Mouse (Mus musculus) neural tube, embryonic 13.5 days (tissue): ENCODE measurements around the gene Prdm4. TPM values are rescaled to one million over a fixed set of nuclear protein-coding genes. Genes with fewer than 3 reads are reported as not detected.

Experiments
- ATAC-seq: fragments of 200-750 bp; cut with Nextera tagmentation; 2 replicates; pipeline ENCODE4 v1.8.0; 2017; ENCODE audit warnings: low read depth, mild to moderate bottlenecking, moderate TSS enrichment, moderate library complexity
- H3K27ac ChIP-seq: fragments of 300-500 bp; sonication (generic); replicated peaks from 2 replicates; pipeline ENCODE4 v1.5.1; 2015; ENCODE audit warnings: moderate library complexity, mild to moderate bottlenecking, inconsistent platforms
- H3K27me3 ChIP-seq: fragments of 300-500 bp; sonication (generic); 2 replicates; pipeline ENCODE4 v1.6.1; 2015; ENCODE audit warnings: mild to moderate bottlenecking, inconsistent platforms
- H3K36me3 ChIP-seq: fragments of 300-500 bp; sonication (generic); 2 replicates; pipeline ENCODE4 v1.6.1; 2015; ENCODE audit warnings: mild to moderate bottlenecking, inconsistent platforms
- H3K4me1 ChIP-seq: fragments of 300-500 bp; sonication (generic); replicated peaks from 2 replicates; pipeline ENCODE4 v1.6.1; 2015; ENCODE audit warnings: inconsistent platforms
- H3K4me2 ChIP-seq: fragments of 300-500 bp; sonication (generic); 2 replicates; pipeline ENCODE4 v1.6.1; 2015; ENCODE audit warnings: inconsistent platforms, mild to moderate bottlenecking, moderate library complexity
- H3K4me3 ChIP-seq: fragments of 300-500 bp; sonication (generic); 2 replicates; pipeline ENCODE4 v1.5.1; 2015; ENCODE audit warnings: mild to moderate bottlenecking, inconsistent platforms
- H3K9ac ChIP-seq: fragments of 300-500 bp; sonication (generic); 2 replicates; pipeline ENCODE4 v1.6.1; 2015; ENCODE audit warnings: moderate library complexity, mild to moderate bottlenecking, inconsistent platforms
- H3K9me3 ChIP-seq: fragments of 300-500 bp; sonication (generic); 2 replicates; pipeline ENCODE4 v1.6.1; 2016; ENCODE audit warnings: inconsistent platforms
- WGBS: fragments of 180-500 bp; shearing (Covaris S2); methylation state at CpG from one replicate; pipeline ENCODE4 v1.1.7; 2015; 5-methylcytosine and 5-hydroxymethylcytosine counted together
- polyA plus RNA-seq: library from polyadenylated mRNA; unstranded; fragments of >200 nt; fragmentation: Nextera tagmentation; extraction: Ambion mirVana; gene quantifications from 2 replicates; pipeline ENCODE4 v1.2.1, GENCODE M21; 2015

Prdm4 gene
- polyA plus RNA-seq, 1 experiment from 2014 or later = 23.9 TPM

- H3K27me3 ChIP-seq = peaks cover 16% of the 10 kb centered on the region
- no peaks in the 10 kb centered on the region for H3K9me3 ChIP-seq
- 88% methylated on average over 11 of the region's 11 CpGs for WGBS
Measured at GRCm38 (mm10) chr10:85929962-85930361, 13.0 kb upstream of the Prdm4 start.

GRCm38 (mm10) chr10:85929208-85929591 is 12.3 kb upstream of the Prdm4 start:
- H3K9ac ChIP-seq = peak overlapping the region; percentile 65
- H3K27me3 ChIP-seq = peaks cover 16% of the 10 kb centered on the region
- no peak for ATAC-seq
- no peaks in the 10 kb centered on the region for H3K9me3 ChIP-seq
- WGBS = 36% methylated on average over 11 of the region's 11 CpGs
- peak overlapping the region; percentile 57 for H3K4me3 ChIP-seq
- no peak overlapping the region for H3K27ac ChIP-seq
- H3K36me3 ChIP-seq = no peaks in the 10 kb centered on the region
- H3K4me1 ChIP-seq = peaks cover 19% of the 10 kb centered on the region
- H3K4me2 ChIP-seq = peak overlapping the region; percentile 91

More at GRCm38 (mm10) chr10:85929962-85930361, 13.0 kb upstream of the Prdm4 start:
- no peak overlapping the region for H3K27ac ChIP-seq
- no peak overlapping the region for H3K9ac ChIP-seq
- peaks cover 19% of the 10 kb centered on the region for H3K4me1 ChIP-seq
- H3K4me3 ChIP-seq = no peak overlapping the region
- H3K36me3 ChIP-seq = 0 out of 2 replicates have a peak, but pooled peaks cover under 1% of the 10 kb centered on the region
- ATAC-seq = no peak
- H3K4me2 ChIP-seq = no peak overlapping the region

- no peak overlapping the region for H3K27ac ChIP-seq
- no peaks in the 10 kb centered on the region for H3K36me3 ChIP-seq
- H3K4me1 ChIP-seq = peaks cover 19% of the 10 kb centered on the region
- WGBS = under 1% methylated on average over 63 of the region's 63 CpGs
- H3K27me3 ChIP-seq = peaks cover 16% of the 10 kb centered on the region
- no peaks in the 10 kb centered on the region for H3K9me3 ChIP-seq
- peak overlapping the region; percentile 91 for H3K4me2 ChIP-seq
- H3K9ac ChIP-seq = peak overlapping the region; percentile 65
- ATAC-seq = peak; percentile 88
- H3K4me3 ChIP-seq = peak overlapping the region; percentile 57
Measured at GRCm38 (mm10) chr10:85928499-85929207, 11.7 kb upstream of the Prdm4 start.

- peak within 1 kb of the TSS; percentile 91 for H3K4me2 ChIP-seq
- ATAC-seq = no peak; the same call in 1 of the 2 replicates
- peaks cover 16% of the 10 kb centered on the region for H3K27me3 ChIP-seq
- peaks cover 19% of the 10 kb centered on the region for H3K4me1 ChIP-seq
- no peaks in the 10 kb centered on the region for H3K36me3 ChIP-seq
- 2% methylated on average over 23 of the region's 23 CpGs for WGBS
- peak within 1 kb of the TSS; percentile 65 for H3K9ac ChIP-seq
- no peak within 1 kb of the TSS for H3K27ac ChIP-seq
- H3K9me3 ChIP-seq = no peaks in the 10 kb centered on the region
- peak within 1 kb of the TSS; percentile 57 for H3K4me3 ChIP-seq
Measured at GRCm38 (mm10) chr10:85927676-85928445, 10.9 kb upstream of the Prdm4 start, which contains the start of gene Ascl4. Gene Ascl4 (plus strand): TSS chr10:85927681.

GRCm38 (mm10) chr10:85879886-85880486 is 37.0 kb downstream of the Prdm4 start:
- no peak for ATAC-seq
- peaks cover 97% of the 10 kb centered on the region for H3K36me3 ChIP-seq
- no peaks in the 10 kb centered on the region for H3K4me1 ChIP-seq
- 92% methylated on average over 8 of the region's 8 CpGs for WGBS
- H3K9me3 ChIP-seq = no peaks in the 10 kb centered on the region
- H3K4me3 ChIP-seq = no peak overlapping the region
- no peak overlapping the region for H3K4me2 ChIP-seq
- H3K9ac ChIP-seq = no peak overlapping the region
- no peak overlapping the region for H3K27ac ChIP-seq
- no peaks in the 10 kb centered on the region for H3K27me3 ChIP-seq

- no peak overlapping the region for H3K9ac ChIP-seq
- WGBS = 92% methylated on average over 5 of the region's 5 CpGs
- H3K27ac ChIP-seq = no peak overlapping the region
- H3K27me3 ChIP-seq = no peaks in the 10 kb centered on the region
- no peaks in the 10 kb centered on the region for H3K9me3 ChIP-seq
- H3K4me2 ChIP-seq = no peak overlapping the region
- H3K4me3 ChIP-seq = no peak overlapping the region
- no peak for ATAC-seq
- H3K36me3 ChIP-seq = peaks cover 68% of the 10 kb centered on the region
- H3K4me1 ChIP-seq = peaks cover 16% of the 10 kb centered on the region
Measured at GRCm38 (mm10) chr10:85875812-85876211, 41.1 kb downstream of the Prdm4 start.

- H3K9ac ChIP-seq = no peak overlapping the region
- H3K4me2 ChIP-seq = no peak overlapping the region
- no peak for ATAC-seq
- peaks cover 50% of the 10 kb centered on the region for H3K36me3 ChIP-seq
- no peaks in the 10 kb centered on the region for H3K9me3 ChIP-seq
- H3K4me3 ChIP-seq = no peak overlapping the region
- H3K27me3 ChIP-seq = no peaks in the 10 kb centered on the region
- 91% methylated on average over 13 of the region's 13 CpGs for WGBS
- peaks cover 16% of the 10 kb centered on the region for H3K4me1 ChIP-seq
- no peak overlapping the region for H3K27ac ChIP-seq
Measured at GRCm38 (mm10) chr10:85873861-85874544, 42.9 kb downstream of the Prdm4 start.

- no peaks in the 10 kb centered on the region for H3K27me3 ChIP-seq
- ATAC-seq = no peak
- WGBS = 5% methylated on average over 5 of the region's 5 CpGs
- peak overlapping the region; percentile 88 for H3K9ac ChIP-seq
- peak overlapping the region; percentile 100 for H3K4me3 ChIP-seq
- H3K9me3 ChIP-seq = no peaks in the 10 kb centered on the region
- peaks cover 34% of the 10 kb centered on the region for H3K36me3 ChIP-seq
- H3K4me1 ChIP-seq = peaks cover 16% of the 10 kb centered on the region
- H3K27ac ChIP-seq = 0 out of 2 replicates have a peak overlapping the region, but pooled peaks have one; percentile 38
- peak overlapping the region; percentile 92 for H3K4me2 ChIP-seq
Measured at GRCm38 (mm10) chr10:85872479-85872773, 44.5 kb downstream of the Prdm4 start.

GRCm38 (mm10) chr10:85871698-85872478 is 45.1 kb downstream of the Prdm4 start:
- Histone ChIP-seq H3K4me3 (peak overlapping the region; percentile 100), H3K4me2 (peak overlapping the region; percentile 92), H3K27me3 (no peaks in the 10 kb centered on the region), H3K4me1 (peaks cover 16% of the 10 kb centered on the region), H3K9me3 (0 out of 2 replicates have a peak, but pooled peaks cover 3% of the 10 kb centered on the region), H3K36me3 (peaks cover 29% of the 10 kb centered on the region), H3K27ac (peak overlapping the region; percentile 38; the same call in 1 of the 2 replicates), H3K9ac (peak overlapping the region; percentile 88)
- under 1% methylated on average over 55 of the region's 55 CpGs for WGBS
- ATAC-seq = peak; percentile 97

- H3K4me2 ChIP-seq = no peak overlapping the region
- H3K4me3 ChIP-seq = no peak overlapping the region
- 79% methylated on average over 4 of the region's 4 CpGs for WGBS
- H3K9ac ChIP-seq = no peak overlapping the region
- H3K27me3 ChIP-seq = no peaks in the 10 kb centered on the region
- ATAC-seq = no peak
- H3K9me3 ChIP-seq = no peaks in the 10 kb centered on the region
- no peaks in the 10 kb centered on the region for H3K36me3 ChIP-seq
- no peak overlapping the region for H3K27ac ChIP-seq
- H3K4me1 ChIP-seq = no peaks in the 10 kb centered on the region
Measured at GRCm38 (mm10) chr10:85846105-85846862, 70.7 kb downstream of the Prdm4 start.
